ENCODE assay signal across 30 mouse cellular contexts in the genomic region with DNA sequence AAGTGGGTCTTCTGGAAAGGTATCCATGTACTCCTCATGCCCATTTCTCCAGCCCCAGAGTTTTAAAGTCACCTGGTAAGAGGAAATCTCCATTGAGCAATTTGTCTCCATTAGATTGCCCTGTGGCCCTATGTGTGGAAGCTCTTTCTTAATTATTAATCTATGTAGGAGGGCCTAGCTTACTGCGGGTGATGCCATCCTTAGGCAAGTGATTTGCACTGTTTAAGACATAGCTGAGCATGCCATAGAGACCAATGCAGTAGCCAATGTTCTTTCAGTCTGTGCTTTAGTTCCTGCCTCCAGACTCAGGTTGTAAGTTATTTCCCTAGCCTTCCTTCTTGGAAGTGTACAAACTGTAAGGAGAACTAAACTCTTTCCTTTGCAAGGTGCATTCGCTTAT.
"Had no signal": no experiment of that assay in that cellular context is flagged by ENCODE, and none has a peak within 500 bp of the region (broad histone marks: within the 10 kb centered on the region; RNA-seq: fewer than 3 reads in every experiment).

No protein-coding gene starts in this region.

- H3K9ac ChIP-seq: embryonic facial prominence, embryonic 12.5 days; embryonic facial prominence, embryonic 13.5 days; embryonic facial prominence, embryonic 15.5 days; forebrain, embryonic 12.5 days; forebrain, embryonic 13.5 days; forebrain, embryonic 15.5 days; forebrain, postnatal 0 days had no signal

- H3K27me3 ChIP-seq: embryonic facial prominence, embryonic 12.5 days; embryonic facial prominence, embryonic 13.5 days; embryonic facial prominence, embryonic 15.5 days; forebrain, embryonic 12.5 days; forebrain, embryonic 13.5 days; forebrain, embryonic 15.5 days had no signal

- ATAC-seq: forebrain, embryonic 13.5 days; forebrain, embryonic 14.5 days; forebrain, embryonic 15.5 days; forebrain, embryonic 16.5 days; forebrain, postnatal 0 days had no signal

- H3K4me2 ChIP-seq: embryonic facial prominence, embryonic 12.5 days; embryonic facial prominence, embryonic 13.5 days; embryonic facial prominence, embryonic 15.5 days; forebrain, embryonic 12.5 days; forebrain, embryonic 13.5 days; forebrain, embryonic 15.5 days had no signal

- H3K36me3 ChIP-seq: embryonic facial prominence, embryonic 10.5 days; embryonic facial prominence, embryonic 12.5 days; embryonic facial prominence, embryonic 13.5 days; embryonic facial prominence, embryonic 15.5 days; forebrain, embryonic 10.5 days; forebrain, embryonic 12.5 days; forebrain, embryonic 15.5 days had no signal

- H3K9me3 ChIP-seq: embryonic facial prominence, embryonic 10.5 days; embryonic facial prominence, embryonic 12.5 days; embryonic facial prominence, embryonic 13.5 days; embryonic facial prominence, embryonic 15.5 days; forebrain, embryonic 10.5 days; forebrain, embryonic 12.5 days; forebrain, embryonic 13.5 days; forebrain, embryonic 15.5 days had no signal

- H3K27ac ChIP-seq: embryonic facial prominence, embryonic 10.5 days; embryonic facial prominence, embryonic 12.5 days; embryonic facial prominence, embryonic 13.5 days; embryonic facial prominence, embryonic 15.5 days; forebrain, embryonic 10.5 days; forebrain, embryonic 12.5 days; forebrain, embryonic 13.5 days; forebrain, embryonic 15.5 days; gastrocnemius, adult 2 months; heart, adult 2 months had no signal

- H3K4me3 ChIP-seq: embryonic facial prominence, embryonic 10.5 days; embryonic facial prominence, embryonic 12.5 days; embryonic facial prominence, embryonic 13.5 days; embryonic facial prominence, embryonic 15.5 days; erythroblast, embryonic 14.5 days; forebrain, embryonic 10.5 days; forebrain, embryonic 12.5 days; forebrain, embryonic 13.5 days; forebrain, embryonic 15.5 days; gastrocnemius, adult 2 months; heart, adult 2 months had no signal

- DNase-seq: cerebellum, adult 18-20 months; cerebellum, adult 2 months; cerebellum, adult 8-10 months; cerebellum, adult 9-10 months; cerebellum, adult 9-11 months; cerebellum, postnatal 10 days; cerebellum, postnatal 14 days; cerebellum, postnatal 25 days; cerebellum, postnatal 36 days; embryo, embryonic 11 days; forebrain, postnatal 0 days; gastrocnemius, adult 2 months; gastrocnemius, postnatal 10 days; gastrocnemius, postnatal 14 days; gastrocnemius, postnatal 25 days; gastrocnemius, postnatal 36 days; heart, adult 11 months; heart, adult 18-20 months; heart, adult 2 months had no signal

- H3K4me1 ChIP-seq: embryonic facial prominence, embryonic 10.5 days; embryonic facial prominence, embryonic 12.5 days; embryonic facial prominence, embryonic 13.5 days; embryonic facial prominence, embryonic 15.5 days; forebrain, embryonic 13.5 days; forebrain, embryonic 15.5 days had no signal
